Mouse (Mus musculus) CH12.LX (cell line): Measurements from ENCODE around the gene Gm17324. TPM values are rescaled to one million over a fixed set of nuclear protein-coding genes. Genes with fewer than 3 reads are reported as not detected.

ENCODE experiments used
- DNase-seq: peaks from one replicate; pipeline ENCODE4 v3.0.0-alpha.2; 2013; ENCODE audit errors: extremely low read depth
- H3K27ac ChIP-seq: 2 replicates; pipeline ENCODE4 v1.5.1; 2012; ENCODE audit warnings: low read depth, mild to moderate bottlenecking, control low read depth, moderate library complexity; ENCODE audit not compliant: insufficient read depth
- H3K27me3 ChIP-seq: replicated peaks from 2 replicates; pipeline ENCODE3; 2012; ENCODE audit warnings: inconsistent platforms
- H3K36me3 ChIP-seq, 2 experiments: replicated peaks in 1 of 2; 2 replicates each; pipeline versions ENCODE3 to v1.6.1; 2012; ENCODE audit warnings: inconsistent platforms in 1 of 2, low read length in 1 of 2, mild to moderate bottlenecking in 1 of 2, mixed read lengths in 1 of 2, moderate library complexity in 1 of 2; ENCODE audit not compliant: control insufficient read depth in 1 of 2, insufficient read depth in 1 of 2
- H3K4me1 ChIP-seq, 2 experiments: 2 replicates each; pipeline ENCODE4 v1.6.1; 2012; ENCODE audit warnings: inconsistent platforms in 1 of 2, moderate library complexity in 1 of 2; ENCODE audit not compliant: insufficient read depth in 2 of 2, control insufficient read depth in 1 of 2
- H3K4me2 ChIP-seq: 2 replicates; pipeline ENCODE4 v1.6.1; 2012; ENCODE audit warnings: low read depth, mild to moderate bottlenecking, control low read depth; ENCODE audit not compliant: poor library complexity, insufficient read depth, severe bottlenecking
- H3K4me3 ChIP-seq, 3 experiments: fragments of 150-350 bp in 1 of 3; sonication (generic) in 1 of 3; replicated peaks in 1 of 3; 2 replicates each; pipeline versions ENCODE3 to v1.5.1; 2011 to 2012; ENCODE audit warnings: low read depth in 2 of 3, low read length in 2 of 3, mild to moderate bottlenecking in 2 of 3, moderate library complexity in 2 of 3, control low read depth in 1 of 3, improper control_type of control experiment in 1 of 3, inconsistent platforms in 1 of 3, mixed read lengths in 1 of 3; ENCODE audit not compliant: poor library complexity in 1 of 3
- H3K79me2 ChIP-seq: replicated peaks from 2 replicates; pipeline ENCODE4 v1.6.1; 2012; ENCODE audit warnings: mild to moderate bottlenecking, moderate library complexity; ENCODE audit not compliant: control insufficient read depth, poor library complexity, insufficient read depth, severe bottlenecking; ENCODE audit errors: extremely low read depth
- H3K9ac ChIP-seq: 2 replicates; pipeline ENCODE4 v1.6.1; 2012; ENCODE audit warnings: low read depth, mild to moderate bottlenecking, control low read depth, moderate library complexity; ENCODE audit not compliant: insufficient read depth
- H3K9me3 ChIP-seq: replicated peaks from 2 replicates; pipeline ENCODE3; 2012; ENCODE audit warnings: low read length, inconsistent platforms, mixed read lengths
- CHD1 ChIP-seq: IDR thresholded peaks from 2 replicates; pipeline ENCODE4 v1.6.1; 2012; ENCODE audit warnings: low read depth, low read length, improper control_type of control experiment, inconsistent platforms
- CHD2 ChIP-seq: IDR thresholded peaks from 2 replicates; pipeline ENCODE4 v1.6.1; 2011; ENCODE audit warnings: low read length, improper control_type of control experiment
- CTCF ChIP-seq, 2 experiments: IDR thresholded peaks in 1 of 2; conservative IDR thresholded peaks in 1 of 2; 2 replicates each; pipeline ENCODE4 v1.5.1; 2011 to 2012; ENCODE audit warnings: low read depth in 2 of 2, low read length in 2 of 2, improper control_type of control experiment in 1 of 2, inconsistent platforms in 1 of 2, mild to moderate bottlenecking in 1 of 2, moderate library complexity in 1 of 2
- E2F4 ChIP-seq: IDR thresholded peaks from 2 replicates; pipeline ENCODE4 v1.6.1; 2011; ENCODE audit warnings: low read depth, low read length, improper control_type of control experiment; ENCODE audit not compliant: insufficient replicate concordance
- ELF1 ChIP-seq: IDR thresholded peaks from 2 replicates; pipeline ENCODE4 v1.6.1; 2014; ENCODE audit warnings: low read depth, mild to moderate bottlenecking, inconsistent platforms, low read length, improper control_type of control experiment
- EP300 ChIP-seq: IDR thresholded peaks from 2 replicates; pipeline ENCODE4 v1.6.1; 2011; ENCODE audit warnings: low read length, improper control_type of control experiment
- ETS1 ChIP-seq: conservative IDR thresholded peaks from 2 replicates; pipeline ENCODE4 v1.6.1; 2012; ENCODE audit warnings: low read depth, mild to moderate bottlenecking, inconsistent platforms, low read length, improper control_type of control experiment, moderate library complexity
- GABPA ChIP-seq: IDR thresholded peaks from 2 replicates; pipeline ENCODE4 v1.6.1; 2012; ENCODE audit warnings: low read depth, low read length, improper control_type of control experiment, inconsistent platforms; ENCODE audit not compliant: insufficient replicate concordance
- HCFC1 ChIP-seq: IDR thresholded peaks from 2 replicates; pipeline ENCODE4 v1.6.1; 2012; ENCODE audit warnings: low read depth, mild to moderate bottlenecking, inconsistent platforms, low read length, improper control_type of control experiment
- IRF4 ChIP-seq: IDR thresholded peaks from 2 replicates; pipeline ENCODE4 v1.6.1; 2014; ENCODE audit warnings: low read depth, mild to moderate bottlenecking, inconsistent platforms, low read length, improper control_type of control experiment
- JUN ChIP-seq: IDR thresholded peaks from 2 replicates; pipeline ENCODE4 v1.6.1; 2011; ENCODE audit warnings: low read depth, mild to moderate bottlenecking, low read length, improper control_type of control experiment, moderate library complexity; ENCODE audit not compliant: insufficient read depth
- JUND ChIP-seq: conservative IDR thresholded peaks from 2 replicates; pipeline ENCODE4 v1.6.1; 2011; ENCODE audit warnings: low read depth, low read length, improper control_type of control experiment
- KAT2A ChIP-seq: IDR thresholded peaks from 2 replicates; pipeline ENCODE4 v1.6.1; 2012; ENCODE audit warnings: low read length, improper control_type of control experiment, inconsistent platforms; ENCODE audit not compliant: insufficient replicate concordance
- MAFK ChIP-seq: IDR thresholded peaks from 2 replicates; pipeline ENCODE4 v1.6.1; 2011; ENCODE audit warnings: low read length, improper control_type of control experiment; ENCODE audit not compliant: insufficient replicate concordance
- MAX ChIP-seq: IDR thresholded peaks from 2 replicates; pipeline ENCODE4 v1.6.1; 2011; ENCODE audit warnings: low read length, improper control_type of control experiment
- MAZ ChIP-seq: IDR thresholded peaks from 2 replicates; pipeline ENCODE4 v1.6.1; 2012; ENCODE audit warnings: low read depth, mild to moderate bottlenecking, inconsistent platforms, low read length, improper control_type of control experiment, moderate library complexity
- MXI1 ChIP-seq: IDR thresholded peaks from 2 replicates; pipeline ENCODE4 v1.6.1; 2011; ENCODE audit warnings: mild to moderate bottlenecking, low read depth, low read length, improper control_type of control experiment
- MYC ChIP-seq: IDR thresholded peaks from 2 replicates; pipeline ENCODE4 v1.6.1; 2011; ENCODE audit warnings: low read depth, mild to moderate bottlenecking, improper control_type of control experiment, low read length
- NELFE ChIP-seq: IDR thresholded peaks from 2 replicates; pipeline ENCODE4 v1.6.1; 2011; ENCODE audit warnings: low read depth, low read length, improper control_type of control experiment
- NRF1 ChIP-seq: IDR thresholded peaks from 2 replicates; pipeline ENCODE4 v1.6.1; 2014; ENCODE audit warnings: low read depth, mild to moderate bottlenecking, inconsistent platforms, low read length, improper control_type of control experiment, moderate library complexity
- POLR2A ChIP-seq: IDR thresholded peaks from 2 replicates; pipeline ENCODE4 v1.6.1; 2011; ENCODE audit warnings: low read depth, mild to moderate bottlenecking, improper control_type of control experiment, low read length
- POLR2AphosphoS2 ChIP-seq: IDR thresholded peaks from 2 replicates; pipeline ENCODE4 v1.6.1; 2011; ENCODE audit warnings: low read depth, low read length, improper control_type of control experiment
- RAD21 ChIP-seq: IDR thresholded peaks from 2 replicates; pipeline ENCODE4 v1.6.1; 2011; ENCODE audit warnings: low read depth, mild to moderate bottlenecking, low read length, improper control_type of control experiment, moderate library complexity
- RCOR1 ChIP-seq: conservative IDR thresholded peaks from 2 replicates; pipeline ENCODE4 v1.6.1; 2012; ENCODE audit warnings: low read depth, mild to moderate bottlenecking, inconsistent platforms, low read length, improper control_type of control experiment
- SIN3A ChIP-seq: IDR thresholded peaks from 2 replicates; pipeline ENCODE4 v1.6.1; 2012; ENCODE audit warnings: low read length, improper control_type of control experiment, inconsistent platforms
- SMC3 ChIP-seq: IDR thresholded peaks from 2 replicates; pipeline ENCODE4 v1.6.1; 2011; ENCODE audit warnings: low read depth, low read length, improper control_type of control experiment
- TBP ChIP-seq: conservative IDR thresholded peaks from 2 replicates; pipeline ENCODE4 v1.6.1; 2011; ENCODE audit warnings: low read depth, low read length, improper control_type of control experiment
- TCF12 ChIP-seq: IDR thresholded peaks from 2 replicates; pipeline ENCODE4 v1.6.1; 2014; ENCODE audit warnings: low read depth, mild to moderate bottlenecking, inconsistent platforms, low read length, improper control_type of control experiment
- UBTF ChIP-seq: IDR thresholded peaks from 2 replicates; pipeline ENCODE4 v1.6.1; 2012; ENCODE audit warnings: low read depth, mild to moderate bottlenecking, inconsistent platforms, low read length, improper control_type of control experiment, moderate library complexity
- USF2 ChIP-seq: conservative IDR thresholded peaks from 2 replicates; pipeline ENCODE4 v1.6.1; 2011; ENCODE audit warnings: low read depth, low read length, improper control_type of control experiment
- ZC3H11A ChIP-seq: IDR thresholded peaks from 2 replicates; pipeline ENCODE4 v1.6.1; 2012; ENCODE audit warnings: low read depth, mild to moderate bottlenecking, inconsistent platforms, low read length, improper control_type of control experiment
- ZMIZ1 ChIP-seq: IDR thresholded peaks from 2 replicates; pipeline ENCODE4 v1.6.1; 2012; ENCODE audit warnings: low read depth, mild to moderate bottlenecking, inconsistent platforms, low read length, improper control_type of control experiment
- ZNF384 ChIP-seq: IDR thresholded peaks from 2 replicates; pipeline ENCODE4 v1.6.1; 2012; ENCODE audit warnings: low read depth, low read length, improper control_type of control experiment, inconsistent platforms
- dilution Hi-C: fragments of 300-500 bp; cut with MboI; formaldehyde crosslinking; loops from 2 replicates; pipeline ENCODE4 v1.14.3; 2020; ENCODE audit warnings: low sequenced_read_pairs; ENCODE audit not compliant: extremely low pct_unique_long_range_greater_than_20kb, extremely low pct_ligation_motif_present
- in situ Hi-C: fragments of 300-500 bp; cut with MboI; formaldehyde crosslinking; loops from 3 replicates; pipeline ENCODE4 v1.14.3; 2019; ENCODE audit warnings: low sequenced_read_pairs, low pct_ligation_motif_present, low pct_unique_long_range_greater_than_20kb, mixed read lengths
- polyA plus RNA-seq: library from polyadenylated mRNA; unstranded; fragments of >175 nt; gene quantifications from 2 replicates; pipeline ENCODE4 v1.2.1, GENCODE M21; 2012; ENCODE audit warnings: low read depth; ENCODE audit not compliant: insufficient read length
- total RNA-seq, 2 experiments: library from RNA; depleted of rRNA; stranded (reverse); fragments of 300-350 nt in 1 of 2; fragments of >200 nt in 1 of 2; gene quantifications; 2 replicates each; pipeline ENCODE4 v1.2.3; 2012 to 2014

Gene Gm17324
- total and polyA plus RNA-seq, 3 experiments = 0.55 TPM; not detected in 2

GRCm38 (mm10) chr9:78477021-78477551 is 28.5 kb upstream of the Gm17324 start:
- DNase-seq = no peak
- H3K4me2 ChIP-seq = peak overlapping the region; percentile 86; the same call in 1 of the 2 replicates
- TF ChIP-seq E2F4 (no peak), MXI1 (0 out of 2 replicates have a peak, but pooled peaks have one; percentile 14), ZMIZ1 (peak; percentile 5), ZNF384 (no peak), JUND (no peak; the same call in 1 of the 2 replicates), POLR2AphosphoS2 (peak; percentile 1; the same call in 1 of the 2 replicates), RCOR1 (no peak), SIN3A (no peak; the same call in 1 of the 2 replicates), CHD2 (no peak), SMC3 (peak; percentile 25), GABPA (no peak), ZC3H11A (no peak), HCFC1 (no peak), MAFK (no peak), USF2 (peak; percentile 18; the same call in 1 of the 2 replicates), UBTF (no peak), KAT2A (no peak), ELF1 (no peak), MAZ (0 out of 2 replicates have a peak, but pooled peaks have one; percentile 3), CHD1 (no peak), RAD21 (peak; percentile 31), TBP (0 out of 2 replicates have a peak, but pooled peaks have one; percentile 28), MYC (peak; percentile 61; the same call in 1 of the 2 replicates), NELFE (no peak; the same call in 1 of the 2 replicates), MAX (0 out of 2 replicates have a peak, but pooled peaks have one; percentile 34), NRF1 (no peak), TCF12 (no peak), EP300 (no peak), IRF4 (no peak), ETS1 (no peak), CTCF (conservative IDR thresholded peaks at IDR 0.05 in 1 of 2, IDR thresholded peaks at IDR 0.05 in 1 of 2; ENCODE audit: low read depth in 2 of 2, low read length in 2 of 2) (peak in 1 of 2 experiments; percentile 59; a peak in 2 of 4 replicates), POLR2A (no peak), JUN (no peak)
- TF ChIP-seq, all 38 proteins: peak for 11
- peak overlapping the region in 1 of 3 experiments; percentile 40 for H3K4me3 ChIP-seq
- H3K27ac ChIP-seq = peak overlapping the region; percentile 16; the same call in 1 of the 2 replicates
- no peaks in the 10 kb centered on the region for H3K27me3 ChIP-seq
- H3K36me3 ChIP-seq = peaks cover 59 to 65% of the 10 kb centered on the region in 2 experiments
- H3K79me2 ChIP-seq = peaks cover 30% of the 10 kb centered on the region
- in situ Hi-C loops (no loop called here), dilution Hi-C loops (no loop called here)
- H3K9me3 ChIP-seq = no peaks in the 10 kb centered on the region
- peaks cover 0 to 7% of the 10 kb centered on the region in 2 experiments; a peak in 2 of 4 replicates for H3K4me1 ChIP-seq
- H3K9ac ChIP-seq = peak overlapping the region; percentile 80; the same call in 1 of the 2 replicates
